Mouse (Mus musculus) hindbrain, embryonic 14.5 days (tissue): ENCODE results near the gene Amy2a3. TPM values are rescaled to one million over a fixed set of nuclear protein-coding genes. Genes with fewer than 3 reads are reported as not detected.
"Not testable (repeated sequence)": the region's sequence is repeated elsewhere in the genome, so short reads cannot be mapped to it uniquely, and the experiment has no call there.

ENCODE experiments used
- ATAC-seq: fragments of 200-750 bp; cut with Nextera tagmentation; 2 replicates; pipeline ENCODE4 v1.8.0; 2017; ENCODE audit warnings: moderate number of reproducible peaks, mild to moderate bottlenecking, moderate TSS enrichment, moderate library complexity; ENCODE audit not compliant: low FRiP score
- DNase-seq: peaks from one replicate; pipeline ENCODE4 v3.0.0-alpha.2; 2015; ENCODE audit warnings: low spot score
- H3K27ac ChIP-seq: fragments of 300-500 bp; sonication (generic); 2 replicates; pipeline ENCODE4 v1.5.1; 2014; ENCODE audit warnings: mild to moderate bottlenecking, moderate library complexity
- H3K27me3 ChIP-seq: fragments of 300-500 bp; sonication (generic); 2 replicates; pipeline ENCODE4 v1.6.1; 2014; ENCODE audit warnings: mild to moderate bottlenecking, low read length, mixed read lengths; ENCODE audit not compliant: control insufficient read depth, insufficient read depth
- H3K36me3 ChIP-seq: fragments of 300-500 bp; sonication (generic); replicated peaks from 2 replicates; pipeline ENCODE4 v1.6.1; 2014; ENCODE audit not compliant: control insufficient read depth, insufficient read depth
- H3K4me1 ChIP-seq: fragments of 300-500 bp; sonication (generic); replicated peaks from 2 replicates; pipeline ENCODE4 v1.6.1; 2014; ENCODE audit warnings: antibody characterized with exemption, low read length, mixed read lengths; ENCODE audit not compliant: control insufficient read depth, insufficient read depth
- H3K4me2 ChIP-seq: fragments of 300-500 bp; sonication (generic); replicated peaks from 2 replicates; pipeline ENCODE4 v1.6.1; 2014; ENCODE audit warnings: mild to moderate bottlenecking, moderate library complexity
- H3K4me3 ChIP-seq: fragments of 300-500 bp; sonication (generic); replicated peaks from 2 replicates; pipeline ENCODE4 v1.5.1; 2014; ENCODE audit warnings: mild to moderate bottlenecking, low read length
- H3K9ac ChIP-seq: fragments of 300-500 bp; sonication (generic); 2 replicates; pipeline ENCODE4 v1.6.1; 2014
- H3K9me3 ChIP-seq: fragments of 300-500 bp; sonication (generic); 2 replicates; pipeline ENCODE4 v1.6.1; 2016; ENCODE audit warnings: low read length; ENCODE audit not compliant: control insufficient read depth
- WGBS: fragments of 180-500 bp; shearing (Covaris S2); extraction: QIAGEN DNeasy Blood & Tissue Kit; methylation state at CpG from one replicate; pipeline ENCODE4 v1.1.7; 2014; 5-methylcytosine and 5-hydroxymethylcytosine counted together
- polyA plus RNA-seq: library from polyadenylated mRNA; unstranded; fragments of >200 nt; fragmentation: Nextera tagmentation; extraction: Ambion mirVana; gene quantifications from 2 replicates; pipeline ENCODE4 v1.2.1, GENCODE M21; 2014

The Amy2a3 gene
- polyA plus RNA-seq = not detected in 2 replicates

- no CpG with 5 or more reads among the region's 4 CpGs for WGBS
- H3K36me3 ChIP-seq, H3K4me1 ChIP-seq, H3K27me3 ChIP-seq, H3K27ac ChIP-seq, H3K4me3 ChIP-seq, DNase-seq, H3K9me3 ChIP-seq, H3K9ac ChIP-seq, H3K4me2 ChIP-seq, ATAC-seq: not testable (repeated sequence)
These were observed at the start of gene Amy2a3 for GRCm38 (mm10) chr3:113323952-113324351. Amy2a3 (minus strand) TSS chr3:113324052.

- not testable (repeated sequence) for H3K4me2 ChIP-seq, H3K36me3 ChIP-seq, H3K4me1 ChIP-seq, ATAC-seq, H3K4me3 ChIP-seq, H3K27me3 ChIP-seq, H3K27ac ChIP-seq, DNase-seq, H3K9me3 ChIP-seq, H3K9ac ChIP-seq
- no CpG with 5 or more reads among the region's 4 CpGs for WGBS
These were observed 32.7 kb upstream of the Amy2a3 start, which contains the start of gene Amy2a2 for GRCm38 (mm10) chr3:113356558-113356957. Amy2a2 (minus strand) TSS chr3:113356658.

- H3K4me3 ChIP-seq, H3K4me2 ChIP-seq, H3K36me3 ChIP-seq, H3K9me3 ChIP-seq, H3K9ac ChIP-seq, H3K27me3 ChIP-seq, H3K27ac ChIP-seq, DNase-seq, H3K4me1 ChIP-seq: not testable (repeated sequence)
- ATAC-seq = peak; percentile 21; the same call in 1 of the 2 replicates
These were observed 21.6 kb upstream of the Amy2a3 start for GRCm38 (mm10) chr3:113345484-113345883.

- not testable (repeated sequence) for H3K4me1 ChIP-seq, H3K4me3 ChIP-seq, H3K27ac ChIP-seq, H3K9ac ChIP-seq, H3K27me3 ChIP-seq, H3K9me3 ChIP-seq, ATAC-seq, H3K4me2 ChIP-seq, DNase-seq, H3K36me3 ChIP-seq
- WGBS = no CpG with 5 or more reads among the region's 3 CpGs
These were observed 10.9 kb downstream of the Amy2a3 start for GRCm38 (mm10) chr3:113312937-113313336.

GRCm38 (mm10) chr3:113291349-113291748, 32.5 kb downstream of the Amy2a3 start, which contains the start of gene Amy2a4:
Amy2a4 (minus strand) TSS chr3:113291449.
- H3K36me3 ChIP-seq, H3K27me3 ChIP-seq, H3K27ac ChIP-seq, H3K4me1 ChIP-seq, DNase-seq, H3K9me3 ChIP-seq, H3K4me3 ChIP-seq, H3K9ac ChIP-seq, H3K4me2 ChIP-seq, ATAC-seq: not testable (repeated sequence)
- WGBS = no CpG with 5 or more reads among the region's 4 CpGs

- H3K4me3 ChIP-seq, H3K36me3 ChIP-seq, ATAC-seq, DNase-seq, H3K4me2 ChIP-seq, H3K27ac ChIP-seq, H3K4me1 ChIP-seq, H3K9ac ChIP-seq, H3K27me3 ChIP-seq, H3K9me3 ChIP-seq: not testable (repeated sequence)
These were observed 43.6 kb downstream of the Amy2a3 start for GRCm38 (mm10) chr3:113280285-113280684.

- not testable (repeated sequence) for H3K4me1 ChIP-seq, H3K36me3 ChIP-seq, H3K4me2 ChIP-seq, H3K27ac ChIP-seq, ATAC-seq, H3K4me3 ChIP-seq, H3K9me3 ChIP-seq, H3K9ac ChIP-seq, DNase-seq, H3K27me3 ChIP-seq
These were observed 44.3 kb downstream of the Amy2a3 start for GRCm38 (mm10) chr3:113279586-113279985.

Other genes starting within 250 kb of the Amy2a3 start
- gene Amy2a5, start 65.2 kb downstream of the Amy2a3 start, polyA plus RNA-seq = 0.05 and 0.07 TPM in 2 replicates
- gene Amy2a4, start 32.6 kb downstream of the Amy2a3 start, polyA plus RNA-seq = not detected in 2 replicates
- not detected in 2 replicates for gene Amy2a2, start 32.6 kb upstream of the Amy2a3 start, polyA plus RNA-seq
- gene Amy2a1, start 208.4 kb upstream of the Amy2a3 start, polyA plus RNA-seq = not detected in 2 replicates